Mouse (Mus musculus) embryonic stem cell, embryonic (primary cell): ENCODE data around the gene Cyp2b23.
"Not testable (repeated sequence)": the region's sequence is repeated elsewhere in the genome, so short reads cannot be mapped to it uniquely, and the experiment has no call there.

ENCODE experiments used
- CTCF ChIA-PET, 4 experiments: fragments of 300-600 bp in 2 of 4; fragments of 350-600 bp in 2 of 4; sonication (Branson Sonifier 250); formaldehyde crosslinking; loops; one replicate each; lab custom pipeline; 2022; ENCODE audit warnings: inconsistent platforms in 2 of 4; lab: Charles Lee
- POLR2A ChIA-PET, 4 experiments: fragments of 300-600 bp in 2 of 4; fragments of 350-600 bp in 2 of 4; sonication (Branson Sonifier 250); formaldehyde crosslinking; loops; one replicate each; lab custom pipeline; 2022; ENCODE audit warnings: antibody characterized with exemption in 4 of 4, inconsistent platforms in 1 of 4; lab: Charles Lee

The Cyp2b23 gene

GRCm38 (mm10) chr7:26686337-26686736, at the start of gene Cyp2b23:
Cyp2b23 (minus strand) TSS chr7:26686437.
- POLR2A ChIA-PET = no interaction called here
- CTCF ChIA-PET = no interaction called here

GRCm38 (mm10) chr7:26711061-26711460, 24.8 kb upstream of the Cyp2b23 start:
- POLR2A ChIA-PET = interaction anchor here in 3 of 4 experiments (0.7 to 1.2 kb wide), 7 partner anchors 25 to 485 kb away, joined by 3 to 5 read pairs (median 3); partner anchors contain the start of genes BC024978 (in 1 of the 3) and Snrpa (in 1 of the 3)
- CTCF ChIA-PET = interaction anchor here in 1 of 4 experiments (0.7 kb wide), 1 partner anchor 28 kb away, joined by 3 read pairs; no protein-coding TSS in a partner anchor

DNA sequence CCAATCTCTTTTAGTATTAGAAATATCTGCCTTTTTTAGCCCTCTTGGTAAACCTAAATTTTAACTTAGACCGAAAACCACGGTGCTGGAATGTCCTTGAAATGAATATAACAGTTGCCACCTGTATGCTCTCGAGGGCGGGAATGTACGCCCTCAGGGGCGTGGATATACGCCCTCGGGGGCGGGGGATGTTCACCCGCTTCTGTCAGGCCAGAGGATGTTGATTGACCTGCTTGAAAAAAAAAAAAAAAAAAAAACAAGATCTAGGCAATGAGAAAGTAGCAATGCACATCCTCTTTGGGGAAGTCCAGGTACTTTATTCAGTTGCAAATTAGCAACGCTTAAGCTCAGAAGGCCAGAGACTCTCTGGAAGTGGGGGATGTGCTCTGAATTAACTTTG, 20.8 kb upstream of the Cyp2b23 start:
- POLR2A ChIA-PET = interaction anchor here in 3 of 4 experiments (0.6 to 0.8 kb wide), 7 partner anchors 9 to 1273 kb away, joined by 3 to 7 read pairs (median 4); partner anchors contain the start of gene Hnrnpul1 (in 1 of the 3)

GRCm38 (mm10) chr7:26706191-26706590, 20.0 kb upstream of the Cyp2b23 start:
- CTCF ChIA-PET = not testable (repeated sequence)

More for the DNA sequence above, 20.8 kb upstream of the Cyp2b23 start:
- CTCF ChIA-PET = no interaction called here

GRCm38 (mm10) chr7:26700151-26700550, 13.9 kb upstream of the Cyp2b23 start:
- POLR2A ChIA-PET = no interaction called here
- CTCF ChIA-PET = no interaction called here

More at GRCm38 (mm10) chr7:26706191-26706590, 20.0 kb upstream of the Cyp2b23 start:
- POLR2A ChIA-PET = not testable (repeated sequence)

GRCm38 (mm10) chr7:26685713-26686112, 524 bp downstream of the Cyp2b23 start:
- ChIA-PET POLR2A (no interaction called here), CTCF (no interaction called here)

GRCm38 (mm10) chr7:26667466-26667865, 18.8 kb downstream of the Cyp2b23 start:
- ChIA-PET POLR2A (interaction anchor here in 3 of 4 experiments (0.6 to 1.2 kb wide), 4 partner anchors 11 to 144 kb away, joined by 3 to 6 read pairs (median 4); no protein-coding TSS in a partner anchor), CTCF (interaction anchor here in 2 of 4 experiments (0.6 kb wide), 2 partner anchors 12 to 627 kb away, joined by 3 to 4 read pairs; no protein-coding TSS in a partner anchor)

- CTCF ChIA-PET = no interaction called here
- POLR2A ChIA-PET = interaction anchor here in 1 of 4 experiments (0.8 kb wide), 1 partner anchor 27 kb away, joined by 5 read pairs; no protein-coding TSS in a partner anchor
Measured at GRCm38 (mm10) chr7:26666011-26666410, 20.2 kb downstream of the Cyp2b23 start.

DNA sequence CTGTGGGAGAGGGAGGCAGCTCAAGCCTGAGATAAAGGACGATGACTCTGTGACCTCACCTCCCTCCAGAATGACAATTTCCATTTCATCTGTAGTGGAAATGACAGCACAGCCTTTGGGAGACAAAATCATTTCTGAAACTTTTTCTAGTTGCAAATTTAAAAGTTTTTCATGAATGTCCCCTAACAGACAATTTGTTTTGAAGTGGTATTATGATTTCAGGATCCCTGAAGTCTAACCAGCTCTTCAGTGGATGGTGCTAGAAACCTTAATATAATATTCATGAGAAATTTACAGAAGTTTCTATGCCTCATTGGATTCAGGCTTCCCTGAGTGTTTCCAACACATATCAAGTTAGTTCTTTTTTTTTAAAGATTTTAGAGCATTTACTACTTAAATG, 67.9 kb downstream of the Cyp2b23 start, which contains the start of gene Vmn1r185:
Vmn1r185 (minus strand) TSS at position 101 of the 400 bp plus-strand sequence.
- CTCF ChIA-PET, POLR2A ChIA-PET: not testable (repeated sequence)
